In the genomic region with DNA sequence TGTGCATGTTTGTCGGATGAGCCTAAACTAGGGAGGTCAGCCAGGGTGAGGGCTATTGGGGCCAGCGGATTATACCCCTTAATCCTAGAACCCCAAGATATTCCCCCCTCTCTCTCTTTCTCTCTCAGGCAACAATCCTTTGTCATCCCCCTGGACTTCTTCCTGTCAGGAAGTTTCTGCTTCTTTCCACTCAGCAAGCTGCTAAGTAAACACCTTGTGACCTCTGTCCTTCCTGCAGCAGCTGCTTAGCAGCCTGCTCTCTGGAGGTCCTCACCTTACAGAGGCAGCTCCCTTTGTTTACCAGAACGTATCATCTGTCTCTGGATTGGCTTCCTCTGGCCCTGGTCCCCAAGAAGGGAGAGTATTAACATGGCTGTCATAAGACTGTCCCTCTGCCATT, we compare ENCODE assay signal across 14 mouse cellular contexts. TPM values are rescaled to one million over a fixed set of nuclear protein-coding genes. Genes with fewer than 3 reads are reported as not detected.
DNase-seq lines count a peak whose midpoint lies in the region; ATAC-seq and TF ChIP-seq lines count a peak whose summit lies in the region.
"Had no signal": no experiment of that assay in that cellular context is flagged by ENCODE, and none has a peak within 500 bp of the region (broad histone marks: within the 10 kb centered on the region; RNA-seq: fewer than 3 reads in every experiment).

No protein-coding gene starts in this region.

- H3K4me2 ChIP-seq in intestine, embryonic 16.5 days (ENCODE audit: low read depth, low read length) = no peak overlapping the region
- H3K4me2 ChIP-seq: neural tube, embryonic 15.5 days had no signal

- H3K9me3 ChIP-seq in ES-Bruce4 (replicated peaks; ENCODE audit: control insufficient read depth, insufficient read depth, low read length, poor library complexity, severe bottlenecking) = no peaks in the 10 kb centered on the region
- no peaks in the 10 kb centered on the region for H3K9me3 ChIP-seq in intestine, embryonic 16.5 days (ENCODE audit: control insufficient read depth, low read length)
- H3K9me3 ChIP-seq: neural tube, embryonic 15.5 days had no signal

- H3K9ac ChIP-seq in ES-Bruce4 (ENCODE audit: low read depth, poor library complexity, severe bottlenecking) = no peak overlapping the region
- H3K9ac ChIP-seq in intestine, embryonic 16.5 days (ENCODE audit: low read depth, low read length) = no peak overlapping the region
- H3K9ac ChIP-seq: neural tube, embryonic 15.5 days had no signal

- no peak for TF ChIP-seq CTCF in kidney, adult 2 months (conservative IDR thresholded peaks at IDR 0.05; ENCODE audit: insufficient read depth, insufficient read length, low read depth, low read length)
- TF ChIP-seq CTCF in ES-Bruce4 (IDR thresholded peaks at IDR 0.05; ENCODE audit: low read depth, low read length) = no peak

- no peak for TF ChIP-seq POLR2A in kidney, adult 2 months (IDR thresholded peaks at IDR 0.05; ENCODE audit: low read depth, low read length)
- TF ChIP-seq POLR2A in ES-Bruce4 (IDR thresholded peaks at IDR 0.05; ENCODE audit: insufficient read depth, low read length) = no peak

- H3K4me3 ChIP-seq in kidney, adult 2 months (ENCODE audit: insufficient read depth, low read depth, low read length) = no peak overlapping the region
- no peak overlapping the region for H3K4me3 ChIP-seq in ES-Bruce4 (ENCODE audit: low read depth, low read length)
- no peak overlapping the region for H3K4me3 ChIP-seq in intestine, embryonic 16.5 days (ENCODE audit: low read length)
- H3K4me3 ChIP-seq: neural tube, embryonic 15.5 days had no signal

- peak; percentile 72 for ATAC-seq in intestine, embryonic 16.5 days
- ATAC-seq: forebrain, embryonic 16.5 days had no signal

- H3K36me3 ChIP-seq in kidney, adult 2 months (ENCODE audit: control insufficient read depth, insufficient read depth, low read length) = no peaks in the 10 kb centered on the region
- no peaks in the 10 kb centered on the region for H3K36me3 ChIP-seq in ES-Bruce4 (ENCODE audit: control insufficient read depth, insufficient read depth, low read length, poor library complexity, severe bottlenecking)
- H3K36me3 ChIP-seq in intestine, embryonic 16.5 days (ENCODE audit: control insufficient read depth, insufficient read depth, low read length) = no peaks in the 10 kb centered on the region
- H3K36me3 ChIP-seq: neural tube, embryonic 15.5 days had no signal

- TF ChIP-seq EP300 in ES-Bruce4 (IDR thresholded peaks at IDR 0.05; ENCODE audit: insufficient read depth, low read depth, low read length) = peak; percentile 89

- peak; percentile 25 for DNase-seq in kidney, adult 2 months
- no peak for DNase-seq in kidney, adult 18-20 months
- DNase-seq in embryo, embryonic 10 days (ENCODE audit: low spot score) = peak; percentile 73
- no peak for DNase-seq in left cerebral cortex, postnatal 25 days (ENCODE audit: low spot score in 2 of 2)
- no peak for DNase-seq in thymus, adult 18-20 months
- DNase-seq: cerebellum, adult 11 months; gastrocnemius, postnatal 36 days; liver; lung, postnatal 36 days; right cerebral cortex, postnatal 14 days had no signal

- WGBS in kidney, adult 2 months = 56% methylated on average over 3 of the region's 3 CpGs
- 19% methylated on average over 3 of the region's 3 CpGs for WGBS in intestine, embryonic 16.5 days

- peaks cover 10% of the 10 kb centered on the region for H3K4me1 ChIP-seq in kidney, adult 2 months (ENCODE audit: control insufficient read depth, insufficient read depth, low read length)
- peaks cover 3% of the 10 kb centered on the region for H3K4me1 ChIP-seq in ES-Bruce4 (ENCODE audit: control insufficient read depth, insufficient read depth, low read length)
- peaks cover 14% of the 10 kb centered on the region for H3K4me1 ChIP-seq in intestine, embryonic 16.5 days (ENCODE audit: control insufficient read depth, insufficient read depth, low read length)

- intact Hi-C loops in left cerebral cortex, postnatal 25 days (cut with DNase I) = loop anchor here (5.0 to 10.0 kb wide), 3 partner anchors 133 to 270 kb away; a partner anchor contains a TSS

- no peaks in the 10 kb centered on the region for H3K27me3 ChIP-seq in kidney, adult 2 months (replicated peaks; ENCODE audit: control insufficient read depth, insufficient read depth, low read length)
- no peaks in the 10 kb centered on the region for H3K27me3 ChIP-seq in ES-Bruce4 (ENCODE audit: control insufficient read depth, insufficient read depth, low read length, poor library complexity, severe bottlenecking)
- H3K27me3 ChIP-seq in intestine, embryonic 16.5 days (replicated peaks; ENCODE audit: control insufficient read depth, insufficient read depth, low read length) = no peaks in the 10 kb centered on the region
- H3K27me3 ChIP-seq: neural tube, embryonic 15.5 days had no signal

- no peak overlapping the region for H3K27ac ChIP-seq in kidney, adult 2 months (ENCODE audit: insufficient read depth, low read depth, low read length)
- peak overlapping the region; percentile 19; the same call in 1 of the 2 replicates for H3K27ac ChIP-seq in ES-Bruce4 (ENCODE audit: insufficient read depth, low read length)
- peak overlapping the region; percentile 40; the same call in 1 of the 2 replicates for H3K27ac ChIP-seq in intestine, embryonic 16.5 days (ENCODE audit: low read length)
- H3K27ac ChIP-seq: neural tube, embryonic 15.5 days had no signal

RNA-seq across cellular contexts. Expression of a gene that starts 10.3 kb away (rescaled TPM):
- polyA plus RNA-seq in kidney, adult 2 months (2012; rRNA removed) = 1.9 TPM in 2 replicates
- polyA plus RNA-seq in ES-Bruce4 (2011; ENCODE audit: insufficient read depth, insufficient read length, low read depth, missing spikeins) = 7.1 and 8.0 TPM in 2 replicates
- 11.9 and 12.5 TPM in 2 replicates for polyA plus RNA-seq in intestine, embryonic 16.5 days (2015; fragmentation: Nextera tagmentation; extraction: Ambion mirVana)
- 10 to 100 TPM in 1 of 2 experiments, 1 to 10 TPM in 1; 9.9 to 10.4 TPM for total RNA-seq in left cerebral cortex, postnatal 25 days (2021)

Comparison
In these comparisons a context has a peak if more than half of its experiments do, and no peak if none do; other contexts are left out.
1. DNase-seq: peak in kidney, adult 2 months (single experiment) and embryo, embryonic 10 days (single experiment); none in kidney, adult 18-20 months (single experiment), left cerebral cortex, postnatal 25 days (0 of 2) and thymus, adult 18-20 months (0 of 2).